Comparison of ENCODE assay signal across 9 mouse cellular contexts in genomic region chr13:54749061-54749863, GRCm38 (mm10). TPM values are rescaled to one million over a fixed set of nuclear protein-coding genes. Genes with fewer than 3 reads are reported as not detected.
DNase-seq lines count a peak whose midpoint lies in the region; ATAC-seq and TF ChIP-seq lines count a peak whose summit lies in the region.
"Had no signal": no experiment of that assay in that cellular context is flagged by ENCODE, and none has a peak within 500 bp of the region (broad histone marks: within the 10 kb centered on the region; RNA-seq: fewer than 3 reads in every experiment).

No protein-coding gene starts in this region.

- ATAC-seq in embryonic facial prominence, embryonic 11.5 days (replicated peaks; ENCODE audit: insufficient number of reproducible peaks, low FRiP score, low TSS enrichment, low read depth) = peak; percentile 68
- peak; percentile 88 for ATAC-seq in hindbrain, embryonic 16.5 days
- ATAC-seq in liver, embryonic 15.5 days (ENCODE audit: insufficient read depth) = peak; percentile 25; the same call in 1 of the 2 replicates

- H3K4me3 ChIP-seq in left cerebral cortex, adult 2 months = peak overlapping the region; percentile 60
- peak overlapping the region; percentile 55 for H3K4me3 ChIP-seq in embryonic facial prominence, embryonic 11.5 days (ENCODE audit: low read depth, low read length)
- peak overlapping the region; percentile 72 for H3K4me3 ChIP-seq in hindbrain, embryonic 16.5 days (ENCODE audit: low read length)
- H3K4me3 ChIP-seq in liver, embryonic 15.5 days (replicated peaks) = peak overlapping the region; percentile 49

- peak overlapping the region; percentile 92 for H3K4me2 ChIP-seq in embryonic facial prominence, embryonic 11.5 days (ENCODE audit: low read depth, low read length)
- peak overlapping the region; percentile 81 for H3K4me2 ChIP-seq in hindbrain, embryonic 16.5 days (ENCODE audit: low read length)
- H3K4me2 ChIP-seq in liver, embryonic 15.5 days = peak overlapping the region; percentile 68

- WGBS in embryonic facial prominence, embryonic 11.5 days = 3% methylated on average over 44 of the region's 100 CpGs
- WGBS in hindbrain, embryonic 16.5 days = under 1% methylated on average over 76 of the region's 100 CpGs
- 2% methylated on average over 70 of the region's 100 CpGs for WGBS in liver, embryonic 15.5 days (ENCODE audit: insufficient replicate concordance)

- peak overlapping the region; percentile 43 for H3K9ac ChIP-seq in embryonic facial prominence, embryonic 11.5 days (replicated peaks; ENCODE audit: low read length)
- H3K9ac ChIP-seq in hindbrain, embryonic 16.5 days (ENCODE audit: low read depth, low read length) = peak overlapping the region; percentile 91
- H3K9ac ChIP-seq in liver, embryonic 15.5 days = no peak overlapping the region

- peak overlapping the region; percentile 89 for H3K27ac ChIP-seq in left cerebral cortex, adult 2 months
- 0 out of 2 replicates have a peak overlapping the region, but pooled peaks have one; percentile 20 for H3K27ac ChIP-seq in embryonic facial prominence, embryonic 11.5 days (replicated peaks; ENCODE audit: low read depth, low read length)
- peak overlapping the region; percentile 94 for H3K27ac ChIP-seq in hindbrain, embryonic 16.5 days (ENCODE audit: low read depth, low read length)
- H3K27ac ChIP-seq in liver, embryonic 15.5 days (replicated peaks) = no peak overlapping the region

- DNase-seq in left cerebral cortex, adult 2 months (ENCODE audit: extremely low spot score in 1 of 2, low spot score in 2 of 2) = peak; percentile 79 to 80
- no peak for DNase-seq in left cerebral cortex, adult 9 months (ENCODE audit: low spot score in 2 of 2)
- DNase-seq in adrenal gland, postnatal 36 days = peak; percentile 58 to 61
- peak; percentile 76 for DNase-seq in embryonic facial prominence, embryonic 11.5 days (ENCODE audit: low spot score)
- DNase-seq in retina, postnatal 1 day = peak; percentile 88
- DNase-seq in spleen, postnatal 4 days (ENCODE audit: low spot score in 2 of 2) = no peak

- H3K27me3 ChIP-seq in embryonic facial prominence, embryonic 11.5 days (ENCODE audit: control insufficient read depth, insufficient read depth, low read length) = peaks cover 25% of the 10 kb centered on the region
- H3K27me3 ChIP-seq in hindbrain, embryonic 16.5 days (replicated peaks; ENCODE audit: control insufficient read depth, insufficient read depth, low read length) = no peaks in the 10 kb centered on the region
- H3K27me3 ChIP-seq in liver, embryonic 15.5 days = peaks cover 81% of the 10 kb centered on the region

- no peaks in the 10 kb centered on the region for H3K36me3 ChIP-seq in embryonic facial prominence, embryonic 11.5 days (replicated peaks; ENCODE audit: control insufficient read depth, insufficient read depth, low read depth, low read length)
- no peaks in the 10 kb centered on the region for H3K36me3 ChIP-seq in hindbrain, embryonic 16.5 days (ENCODE audit: control insufficient read depth, insufficient read depth, low read length)
- H3K36me3 ChIP-seq in liver, embryonic 15.5 days (replicated peaks) = no peaks in the 10 kb centered on the region

- intact Hi-C loops in left cerebral cortex, adult 2 months (cut with DNase I) = no loop called here

- H3K9me3 ChIP-seq in embryonic facial prominence, embryonic 11.5 days (replicated peaks; ENCODE audit: control insufficient read depth, low read length) = no peaks in the 10 kb centered on the region
- H3K9me3 ChIP-seq in hindbrain, embryonic 16.5 days (ENCODE audit: control insufficient read depth, low read length) = no peaks in the 10 kb centered on the region
- no peaks in the 10 kb centered on the region for H3K9me3 ChIP-seq in liver, embryonic 15.5 days (replicated peaks)

- H3K4me1 ChIP-seq in embryonic facial prominence, embryonic 11.5 days (ENCODE audit: control insufficient read depth, insufficient read depth, low read length) = no peaks in the 10 kb centered on the region
- H3K4me1 ChIP-seq in hindbrain, embryonic 16.5 days (ENCODE audit: control insufficient read depth, insufficient read depth, low read depth, low read length) = peaks cover 23% of the 10 kb centered on the region
- peaks cover 7% of the 10 kb centered on the region for H3K4me1 ChIP-seq in liver, embryonic 15.5 days (replicated peaks)

- no peak for TF ChIP-seq CTCF in left cerebral cortex, adult 2 months (IDR thresholded peaks at IDR 0.05)

RNA-seq across cellular contexts. Expression of gene Gprin1, which starts 0.4 kb away (rescaled TPM):
- 100 to 1,000 TPM; 128 to 130 TPM for total RNA-seq in left cerebral cortex, adult 2 months (2021)
- 1 to 10 TPM; 2.9 to 3.1 TPM for total RNA-seq in adrenal gland, postnatal 36 days (2021)
- polyA plus RNA-seq in embryonic facial prominence, embryonic 11.5 days (2014; fragmentation: Nextera tagmentation; extraction: Ambion mirVana) = 3.0 and 3.4 TPM in 2 replicates
- 4.5 and 5.7 TPM in 2 replicates for polyA plus RNA-seq in hindbrain, embryonic 16.5 days (2015; fragmentation: Nextera tagmentation; extraction: Ambion mirVana)
- 0.02 and 0.05 TPM in 2 replicates for polyA plus RNA-seq in liver, embryonic 15.5 days (2015; fragmentation: Nextera tagmentation; extraction: Ambion mirVana)

RNA-seq across cellular contexts. Expression of gene Sncb, which starts 17.1 kb away (rescaled TPM):
- 100 to 1,000 TPM; 869 to 881 TPM for total RNA-seq in left cerebral cortex, adult 2 months (2021)
- total RNA-seq in adrenal gland, postnatal 36 days (2021) = 1 to 10 TPM; 1.1 to 1.9 TPM
- polyA plus RNA-seq in embryonic facial prominence, embryonic 11.5 days (2014; fragmentation: Nextera tagmentation; extraction: Ambion mirVana) = 0.36 and 0.46 TPM in 2 replicates
- polyA plus RNA-seq in hindbrain, embryonic 16.5 days (2015; fragmentation: Nextera tagmentation; extraction: Ambion mirVana) = 130 and 157 TPM in 2 replicates
- not detected in 2 replicates for polyA plus RNA-seq in liver, embryonic 15.5 days (2015; fragmentation: Nextera tagmentation; extraction: Ambion mirVana)

RNA-seq across cellular contexts. Expression of gene Eif4e1b, which starts 34.5 kb away (rescaled TPM):
- not detected for total RNA-seq in left cerebral cortex, adult 2 months (2021)
- not detected for total RNA-seq in adrenal gland, postnatal 36 days (2021)
- polyA plus RNA-seq in embryonic facial prominence, embryonic 11.5 days (2014; fragmentation: Nextera tagmentation; extraction: Ambion mirVana) = not detected in 2 replicates
- not detected in 2 replicates for polyA plus RNA-seq in hindbrain, embryonic 16.5 days (2015; fragmentation: Nextera tagmentation; extraction: Ambion mirVana)
- not detected in 2 replicates for polyA plus RNA-seq in liver, embryonic 15.5 days (2015; fragmentation: Nextera tagmentation; extraction: Ambion mirVana)
- total RNA-seq: left cerebral cortex, postnatal 25 days had no signal

RNA-seq across cellular contexts. Expression of gene Tspan17, which starts 39.9 kb away (rescaled TPM):
- 10 to 100 TPM; 91.7 to 95.3 TPM for total RNA-seq in left cerebral cortex, adult 2 months (2021)
- total RNA-seq in adrenal gland, postnatal 36 days (2021) = 10 to 100 TPM; 24.0 to 33.4 TPM
- polyA plus RNA-seq in embryonic facial prominence, embryonic 11.5 days (2014; fragmentation: Nextera tagmentation; extraction: Ambion mirVana) = 6.7 and 8.5 TPM in 2 replicates
- polyA plus RNA-seq in hindbrain, embryonic 16.5 days (2015; fragmentation: Nextera tagmentation; extraction: Ambion mirVana) = 105 and 131 TPM in 2 replicates
- polyA plus RNA-seq in liver, embryonic 15.5 days (2015; fragmentation: Nextera tagmentation; extraction: Ambion mirVana) = 1.0 and 1.8 TPM in 2 replicates

RNA-seq across cellular contexts. Expression of gene Cdhr2, which starts 48.0 kb away (rescaled TPM):
- total RNA-seq in left cerebral cortex, adult 2 months (2021) = under 1 TPM; 0.16 to 0.45 TPM
- not detected for total RNA-seq in adrenal gland, postnatal 36 days (2021)
- not detected in 2 replicates for polyA plus RNA-seq in embryonic facial prominence, embryonic 11.5 days (2014; fragmentation: Nextera tagmentation; extraction: Ambion mirVana)
- 0.16 and 0.21 TPM in 2 replicates for polyA plus RNA-seq in hindbrain, embryonic 16.5 days (2015; fragmentation: Nextera tagmentation; extraction: Ambion mirVana)
- polyA plus RNA-seq in liver, embryonic 15.5 days (2015; fragmentation: Nextera tagmentation; extraction: Ambion mirVana) = 16.6 and 19.9 TPM in 2 replicates

Comparison
In these comparisons a context has a peak if more than half of its experiments do, and no peak if none do; other contexts are left out.
1. DNase-seq: peak in left cerebral cortex, adult 2 months (2 of 2), adrenal gland, postnatal 36 days (2 of 2), embryonic facial prominence, embryonic 11.5 days (single experiment) and retina, postnatal 1 day (single experiment); none in left cerebral cortex, adult 9 months (0 of 2) and spleen, postnatal 4 days (0 of 2).
2. ATAC-seq: peak in every context shown above with its lines; median percentile 88 in hindbrain, embryonic 16.5 days; 68 in embryonic facial prominence, embryonic 11.5 days; 25 in liver, embryonic 15.5 days.
3. RNA of gene Sncb, which starts 17.1 kb away (polyA plus RNA-seq): 130 to 157 TPM in hindbrain, embryonic 16.5 days; 0.36 to 0.46 TPM in embryonic facial prominence, embryonic 11.5 days and not detected in liver, embryonic 15.5 days; every median in the first group is over 10 times any median in the second.
4. Peak in every context shown above with its lines, with median percentiles within 50 percentile points of each other: H3K4me3 ChIP-seq and H3K4me2 ChIP-seq.